In genomic region chr2:68994441-68994840, GRCm38 (mm10) we compare ENCODE assay signal across 12 mouse cellular contexts.
A peak's percentile ranks its signal among the peaks of the same experiment; 100 is the strongest.
DNase-seq lines count a peak whose midpoint lies in the region; ATAC-seq and TF ChIP-seq lines count a peak whose summit lies in the region.
"Had no signal": no experiment of that assay in that cellular context is flagged by ENCODE, and none has a peak within 500 bp of the region (broad histone marks: within the 10 kb centered on the region; RNA-seq: fewer than 3 reads in every experiment).

No protein-coding gene starts in this region.

- TF ChIP-seq POLR2A in cerebellum, adult 2 months (IDR thresholded peaks at IDR 0.05; ENCODE audit: borderline replicate concordance, insufficient read depth, low read length) = no peak

- H3K9ac ChIP-seq in liver, embryonic 11.5 days (ENCODE audit: low read depth, low read length) = no peak overlapping the region
- H3K9ac ChIP-seq in lung, embryonic 16.5 days (ENCODE audit: low read length) = no peak overlapping the region

- no peak for ATAC-seq in liver, embryonic 11.5 days (replicated peaks; ENCODE audit: low FRiP score)
- ATAC-seq in lung, embryonic 16.5 days (ENCODE audit: low read depth) = peak; percentile 78

- H3K4me2 ChIP-seq in liver, embryonic 11.5 days = no peak overlapping the region
- no peak overlapping the region for H3K4me2 ChIP-seq in lung, embryonic 16.5 days (ENCODE audit: low read depth, low read length)

- DNase-seq in gastrocnemius, postnatal 10 days = peak; percentile 36
- DNase-seq in gastrocnemius, adult 18-20 months (ENCODE audit: low spot score) = no peak
- DNase-seq in liver = peak; percentile 14
- no peak for DNase-seq in liver, embryonic 11.5 days (ENCODE audit: low spot score)
- peak; percentile 57 to 68 for DNase-seq in cerebellum, adult 2 months
- no peak for DNase-seq in ovary, postnatal 14 days (ENCODE audit: low spot score)
- DNase-seq in spleen, postnatal 36 days (ENCODE audit: low spot score in 2 of 2) = no peak
- DNase-seq: right cerebral cortex, postnatal 25 days; thymus, postnatal 14 days had no signal

- no peak overlapping the region for H3K4me3 ChIP-seq in liver, embryonic 11.5 days (ENCODE audit: low read depth, low read length)
- H3K4me3 ChIP-seq in cerebellum, adult 2 months (replicated peaks; ENCODE audit: insufficient read depth, low read depth, low read length) = no peak overlapping the region
- no peak overlapping the region for H3K4me3 ChIP-seq in lung, embryonic 16.5 days (ENCODE audit: low read length)

- no peak for TF ChIP-seq CTCF in cerebellum, adult 2 months (IDR thresholded peaks at IDR 0.05; ENCODE audit: borderline replicate concordance, insufficient read depth, low read depth, low read length)

- H3K27ac ChIP-seq in liver, embryonic 11.5 days (ENCODE audit: low read depth, low read length) = no peak overlapping the region
- H3K27ac ChIP-seq in cerebellum, adult 2 months (ENCODE audit: insufficient read depth, low read length) = no peak overlapping the region
- no peak overlapping the region; the same call in 1 of the 2 replicates for H3K27ac ChIP-seq in lung, embryonic 16.5 days (ENCODE audit: low read length)
- H3K27ac ChIP-seq: macrophage had no signal

- H3K27me3 ChIP-seq in liver, embryonic 11.5 days (replicated peaks; ENCODE audit: control insufficient read depth, insufficient read depth, low read length) = no peaks in the 10 kb centered on the region
- no peaks in the 10 kb centered on the region for H3K27me3 ChIP-seq in cerebellum, adult 2 months (ENCODE audit: control insufficient read depth, insufficient read depth, low read length)
- no peaks in the 10 kb centered on the region for H3K27me3 ChIP-seq in lung, embryonic 16.5 days (ENCODE audit: control insufficient read depth, insufficient read depth, low read depth, low read length)
- H3K27me3 ChIP-seq: CH12.LX had no signal

- no peaks in the 10 kb centered on the region for H3K4me1 ChIP-seq in liver, embryonic 11.5 days (replicated peaks; ENCODE audit: control insufficient read depth, insufficient read depth, low read length)
- H3K4me1 ChIP-seq in cerebellum, adult 2 months (ENCODE audit: control insufficient read depth, insufficient read depth, low read length) = peaks cover 6% of the 10 kb centered on the region
- peaks cover 5% of the 10 kb centered on the region for H3K4me1 ChIP-seq in lung, embryonic 16.5 days (replicated peaks; ENCODE audit: control insufficient read depth, insufficient read depth, low read length)

- H3K36me3 ChIP-seq in liver, embryonic 11.5 days (ENCODE audit: control insufficient read depth, insufficient read depth, low read length) = no peaks in the 10 kb centered on the region
- no peaks in the 10 kb centered on the region for H3K36me3 ChIP-seq in lung, embryonic 16.5 days (ENCODE audit: control insufficient read depth, insufficient read depth, low read length)

- H3K9me3 ChIP-seq in liver, embryonic 11.5 days (ENCODE audit: control insufficient read depth, low read length) = no peaks in the 10 kb centered on the region
- H3K9me3 ChIP-seq in lung, embryonic 16.5 days (ENCODE audit: control insufficient read depth, low read length) = no peaks in the 10 kb centered on the region

Comparison
In these comparisons a context has a peak if more than half of its experiments do, and no peak if none do; other contexts are left out.
1. DNase-seq: peak in gastrocnemius, postnatal 10 days (single experiment), liver (single experiment) and cerebellum, adult 2 months (2 of 2); none in gastrocnemius, adult 18-20 months (single experiment), liver, embryonic 11.5 days (single experiment), ovary, postnatal 14 days (single experiment) and spleen, postnatal 36 days (0 of 2).